Mouse (Mus musculus) liver, embryonic 18 days (tissue): ENCODE measurements around the gene Gm11627. TPM values are rescaled to one million over a fixed set of nuclear protein-coding genes. Genes with fewer than 3 reads are reported as not detected.

ENCODE experiments used
- polyA plus RNA-seq: library from polyadenylated mRNA; depleted of rRNA; stranded (reverse); fragments of >200 nt; gene quantifications from 2 replicates; pipeline ENCODE4 v1.2.3, GENCODE M21; 2012; rRNA removed

The Gm11627 gene
- polyA plus RNA-seq, result 0.13 and 0.16 TPM in 2 replicates

DNA sequence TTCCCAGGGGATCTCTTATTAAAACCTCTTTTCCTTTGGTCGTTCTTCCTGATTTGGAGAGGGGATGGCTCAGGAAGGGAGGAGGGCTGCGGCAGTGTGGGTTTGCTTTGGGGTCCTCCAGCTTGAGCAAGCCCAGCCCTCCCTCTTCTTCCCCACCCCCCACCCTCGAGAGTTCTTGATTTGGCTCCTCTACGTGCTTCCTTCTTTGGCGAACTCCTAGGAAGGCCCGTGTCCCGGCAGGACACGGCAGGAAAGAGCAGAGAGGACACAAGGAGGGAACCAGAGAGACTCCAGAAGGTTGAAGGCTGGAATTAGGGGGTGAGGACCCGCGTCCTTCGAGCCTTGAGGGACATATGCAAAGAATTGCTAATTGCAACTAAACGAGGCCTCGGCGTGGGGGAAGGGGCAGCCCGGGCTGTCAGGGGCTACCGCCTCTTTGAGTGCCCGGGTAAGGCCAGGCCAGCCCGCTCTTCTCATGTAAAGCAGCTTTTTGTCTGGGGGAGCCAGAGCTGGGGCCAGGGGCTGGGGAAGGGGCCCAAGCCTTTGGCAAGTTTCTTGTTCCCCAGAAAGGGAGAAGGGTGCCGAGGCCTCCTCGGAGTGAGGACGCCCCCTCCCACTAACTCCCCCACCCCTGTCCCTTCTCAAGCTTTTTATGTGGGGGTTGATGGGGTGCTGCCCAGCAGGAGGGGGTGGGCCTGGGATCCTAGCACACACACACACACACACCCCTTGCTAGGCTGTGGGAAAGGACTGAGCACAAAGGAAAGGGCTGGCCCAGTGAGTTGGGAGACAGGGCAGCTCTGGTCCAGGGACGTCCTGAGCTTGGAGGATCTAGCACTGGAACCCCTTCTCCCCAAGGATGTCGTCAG is at the start of gene Gm11627:
Gm11627 (minus strand) TSS at position 297 of the 869 bp plus-strand sequence.

GRCm38 (mm10) chr11:102604010-102604584 is 24.8 kb upstream of the Gm11627 start, which contains the start of gene Fzd2:
Fzd2 (plus strand) TSS chr11:102604396.

DNA sequence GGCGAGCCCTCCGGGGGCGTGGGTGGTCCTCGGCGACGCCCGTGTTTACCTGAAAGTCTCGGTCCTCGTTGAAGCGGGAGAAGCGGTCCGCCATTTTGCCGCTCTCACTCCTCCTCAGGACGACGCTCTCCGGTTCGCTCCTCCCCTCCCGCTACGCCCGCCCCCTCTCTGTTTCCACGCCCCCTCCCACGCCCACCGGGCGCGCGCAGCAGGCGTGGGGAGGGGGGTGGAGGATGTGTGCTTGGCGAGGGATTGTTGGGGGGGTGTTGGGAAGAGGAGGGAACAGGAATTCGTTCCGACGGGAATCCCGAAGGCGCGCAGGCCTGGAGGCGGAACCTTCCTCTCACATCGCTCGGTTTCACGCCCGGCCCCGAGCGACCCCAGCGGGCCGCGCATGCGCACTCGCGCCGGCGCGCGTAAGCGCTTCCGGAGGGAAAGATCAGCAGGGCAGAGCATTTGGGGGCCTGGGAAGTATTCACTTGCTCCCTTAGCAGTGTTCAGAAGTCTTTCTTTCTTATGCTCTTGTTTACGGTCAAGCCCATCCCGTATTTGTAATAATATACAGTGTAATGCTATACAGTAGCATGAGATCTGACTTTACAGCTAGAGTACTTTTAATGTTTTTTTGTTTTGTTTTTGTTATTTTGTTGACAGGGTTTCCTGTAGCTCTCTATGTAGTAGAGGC is 23.1 kb downstream of the Gm11627 start, which contains the start of gene Gpatch8:
Gpatch8 (minus strand) TSS at position 362 of the 685 bp plus-strand sequence.

Other genes starting within 250 kb of the Gm11627 start
- gene Slc4a1, start 213.3 kb downstream of the Gm11627 start, polyA plus RNA-seq, result 295 and 300 TPM in 2 replicates
- gene Rundc3a, start 186.1 kb downstream of the Gm11627 start, polyA plus RNA-seq, result 0.50 and 0.54 TPM in 2 replicates
- 199 and 201 TPM in 2 replicates for gene Slc25a39, start 171.5 kb downstream of the Gm11627 start, polyA plus RNA-seq
- 54.1 and 57.5 TPM in 2 replicates for gene Grn, start 149.1 kb downstream of the Gm11627 start, polyA plus RNA-seq
- 1.7 and 2.3 TPM in 2 replicates for gene Fam171a2, start 131.8 kb downstream of the Gm11627 start, polyA plus RNA-seq
- gene Itga2b, start 109.3 kb downstream of the Gm11627 start, polyA plus RNA-seq, result 22.7 and 27.8 TPM in 2 replicates
- 5.3 and 6.3 TPM in 2 replicates for gene Gpatch8, start 23.1 kb downstream of the Gm11627 start, polyA plus RNA-seq
- gene Fzd2, start 24.9 kb upstream of the Gm11627 start, polyA plus RNA-seq, result 0.73 and 0.80 TPM in 2 replicates
- 0.01 and 0.03 TPM in 2 replicates for gene Meioc, start 84.3 kb upstream of the Gm11627 start, polyA plus RNA-seq
- gene Ccdc43, start 118.3 kb upstream of the Gm11627 start, polyA plus RNA-seq, result 7.1 and 7.6 TPM in 2 replicates
- 0.31 and 0.36 TPM in 2 replicates for gene Adam11, start 182.0 kb upstream of the Gm11627 start, polyA plus RNA-seq
- 1.5 and 1.6 TPM in 2 replicates for gene Gjc1, start 240.2 kb upstream of the Gm11627 start, polyA plus RNA-seq